Mouse (Mus musculus) mouse embryonic stem cell (cell line): ENCODE data around the gene Rbbp8nl.
"Not testable (repeated sequence)": the region's sequence is repeated elsewhere in the genome, so short reads cannot be mapped to it uniquely, and the experiment has no call there.

Experiments used
- in situ Hi-C, 2 experiments: fragments of 300-500 bp; cut with MboI; formaldehyde crosslinking; loops; 1 replicate in 1 of 2; 3 replicates in 1 of 2; pipeline ENCODE4 v1.14.3; 2019 to 2020; ENCODE audit warnings: low sequenced_read_pairs in 2 of 2, low pct_unique_long_range_greater_than_20kb in 1 of 2, mixed read lengths in 1 of 2; ENCODE audit not compliant: unreplicated experiment in 1 of 2

The Rbbp8nl gene

GRCm38 (mm10) chr2:180260610-180261480 lies 28.8 kb downstream of the Rbbp8nl start:
- in situ Hi-C loops = no loop called here

DNA sequence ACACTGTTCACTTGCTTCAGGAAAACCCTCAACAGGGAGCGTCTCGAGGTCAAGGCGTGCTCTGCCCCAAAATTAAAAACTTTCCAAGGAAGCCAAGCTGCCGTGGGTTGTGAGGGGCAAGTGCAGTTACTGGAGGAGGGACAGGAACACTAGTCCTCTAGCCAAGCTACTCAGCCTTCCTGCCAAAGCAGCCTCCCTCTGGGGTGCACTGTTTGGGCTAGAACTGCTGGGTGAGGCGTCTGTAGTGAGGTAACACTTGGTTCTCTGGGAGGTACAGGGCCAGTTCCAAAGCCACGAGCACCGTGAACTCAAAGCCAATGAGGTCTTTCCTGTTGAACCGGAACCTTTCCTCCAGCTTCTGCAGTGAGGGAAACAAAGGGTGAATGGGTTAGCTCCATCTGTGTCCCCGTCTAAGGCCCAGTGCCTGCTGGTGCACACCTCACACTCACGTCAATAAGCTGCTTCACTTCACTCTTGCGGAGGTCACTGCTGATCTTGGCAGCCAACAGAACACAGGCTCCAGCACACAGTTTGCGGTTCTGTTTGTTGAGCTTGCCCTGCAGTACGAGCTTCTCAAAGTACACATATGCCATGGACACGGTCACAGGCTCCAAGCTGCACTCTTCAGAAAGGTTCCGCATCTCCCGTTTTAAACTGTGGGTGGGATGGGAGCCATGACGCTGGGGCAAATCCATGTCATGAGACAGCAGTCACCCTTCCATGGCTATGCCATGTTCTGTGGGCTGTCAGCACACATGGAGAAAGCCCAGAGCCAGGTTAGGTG lies 29.7 kb downstream of the Rbbp8nl start:
- in situ Hi-C loops = not testable (repeated sequence)

DNA sequence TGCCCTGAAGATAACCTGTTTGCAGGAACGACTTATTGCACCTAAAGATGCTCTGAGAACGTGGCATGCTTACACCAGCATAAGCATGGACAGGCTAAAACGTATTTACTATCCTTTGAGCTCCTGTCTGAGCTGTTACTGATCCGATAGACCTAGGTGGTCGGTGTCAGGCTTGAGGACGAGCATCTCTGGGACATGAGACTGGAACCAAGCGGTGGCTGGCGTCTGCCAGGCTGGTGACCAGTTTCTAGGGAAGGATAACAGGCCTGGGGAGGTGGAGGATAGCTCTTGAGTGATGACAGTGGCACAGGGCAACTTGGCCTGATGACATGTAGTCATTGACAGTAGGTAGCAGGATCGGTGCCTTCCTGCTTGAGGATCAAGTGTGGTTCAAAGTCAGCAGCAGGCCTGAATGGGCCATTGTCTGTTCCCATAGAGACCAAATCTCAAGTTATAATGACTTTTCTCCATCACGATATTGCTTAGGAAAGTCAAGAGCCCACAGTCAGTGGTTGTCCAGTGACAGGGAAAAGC lies 30.7 kb downstream of the Rbbp8nl start:
- in situ Hi-C loops = not testable (repeated sequence)

DNA sequence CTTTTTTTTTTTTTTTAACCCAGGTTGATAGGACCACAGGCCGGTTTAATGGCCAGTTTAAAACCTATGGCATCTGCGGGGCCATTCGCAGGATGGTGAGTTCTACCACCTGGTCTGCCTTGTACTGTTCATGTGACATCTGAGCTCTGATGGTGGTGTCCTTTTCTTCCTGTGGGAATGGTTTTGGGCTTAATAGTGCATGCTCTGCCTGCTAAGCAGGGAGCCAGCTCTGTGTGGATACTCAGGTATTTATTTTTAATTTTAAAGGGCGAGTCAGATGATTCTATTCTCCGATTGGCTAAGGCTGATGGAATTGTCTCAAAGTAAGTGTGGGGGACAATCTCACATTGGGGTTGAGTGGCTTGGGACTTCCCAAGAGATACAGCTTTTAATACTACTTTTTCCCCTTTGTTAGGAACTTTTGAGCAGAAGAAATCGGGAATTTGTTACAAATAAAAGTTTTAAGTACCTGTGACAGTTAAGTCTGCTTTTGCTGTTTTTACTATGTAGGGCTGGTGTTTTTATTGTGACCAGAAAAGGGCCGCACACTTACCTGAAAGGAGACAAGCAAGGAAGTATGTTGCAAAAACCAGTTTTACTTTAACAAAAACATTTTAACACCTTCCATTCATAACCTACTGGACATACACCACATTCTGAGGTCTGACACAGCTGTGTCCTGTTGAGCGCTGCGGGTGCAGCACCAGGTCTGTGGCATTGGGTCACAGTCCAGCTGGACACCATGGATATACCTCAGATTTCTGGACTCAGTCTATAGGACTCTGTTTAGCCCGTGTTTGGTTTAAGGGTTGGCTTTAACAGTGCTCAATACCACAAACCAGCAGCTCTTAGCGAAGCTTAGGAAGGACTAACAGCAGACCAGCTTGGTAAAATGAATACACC lies 31.5 kb downstream of the Rbbp8nl start:
- in situ Hi-C loops = no loop called here

DNA sequence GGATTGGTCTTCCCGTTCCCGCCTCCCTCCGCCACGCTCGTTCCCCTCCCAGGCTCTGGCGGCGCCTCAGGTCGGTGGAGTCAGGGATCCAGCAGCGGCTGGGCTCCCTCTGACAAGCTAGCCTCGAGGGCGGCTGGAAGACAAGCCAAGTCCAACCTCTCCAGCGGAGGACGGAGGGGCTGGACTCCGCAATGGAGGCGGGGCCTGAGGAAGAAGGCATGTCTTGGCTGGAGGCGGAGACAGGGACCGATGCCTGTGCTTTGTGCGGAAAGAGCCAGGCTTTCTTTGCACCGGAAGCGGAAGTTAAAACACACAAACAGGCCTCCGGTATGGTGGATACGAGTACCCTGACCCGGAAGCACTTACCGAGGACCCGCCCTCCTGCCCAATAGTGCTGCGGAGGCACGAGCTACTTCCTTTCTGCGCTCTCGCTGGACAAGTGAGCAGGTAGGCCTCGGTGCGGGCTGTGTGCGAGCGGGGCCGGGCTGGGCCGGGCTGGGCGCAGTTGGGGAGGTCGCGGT lies 32.6 kb downstream of the Rbbp8nl start, which contains the start of gene Rps21:
Rps21 (plus strand) TSS at position 377 of the 521 bp plus-strand sequence.
- in situ Hi-C loops = no loop called here

GRCm38 (mm10) chr2:180256296-180257000 lies 33.2 kb downstream of the Rbbp8nl start:
- in situ Hi-C loops = no loop called here

- in situ Hi-C loops = no loop called here
Observed at GRCm38 (mm10) chr2:180255701-180256100, 34.0 kb downstream of the Rbbp8nl start.

DNA sequence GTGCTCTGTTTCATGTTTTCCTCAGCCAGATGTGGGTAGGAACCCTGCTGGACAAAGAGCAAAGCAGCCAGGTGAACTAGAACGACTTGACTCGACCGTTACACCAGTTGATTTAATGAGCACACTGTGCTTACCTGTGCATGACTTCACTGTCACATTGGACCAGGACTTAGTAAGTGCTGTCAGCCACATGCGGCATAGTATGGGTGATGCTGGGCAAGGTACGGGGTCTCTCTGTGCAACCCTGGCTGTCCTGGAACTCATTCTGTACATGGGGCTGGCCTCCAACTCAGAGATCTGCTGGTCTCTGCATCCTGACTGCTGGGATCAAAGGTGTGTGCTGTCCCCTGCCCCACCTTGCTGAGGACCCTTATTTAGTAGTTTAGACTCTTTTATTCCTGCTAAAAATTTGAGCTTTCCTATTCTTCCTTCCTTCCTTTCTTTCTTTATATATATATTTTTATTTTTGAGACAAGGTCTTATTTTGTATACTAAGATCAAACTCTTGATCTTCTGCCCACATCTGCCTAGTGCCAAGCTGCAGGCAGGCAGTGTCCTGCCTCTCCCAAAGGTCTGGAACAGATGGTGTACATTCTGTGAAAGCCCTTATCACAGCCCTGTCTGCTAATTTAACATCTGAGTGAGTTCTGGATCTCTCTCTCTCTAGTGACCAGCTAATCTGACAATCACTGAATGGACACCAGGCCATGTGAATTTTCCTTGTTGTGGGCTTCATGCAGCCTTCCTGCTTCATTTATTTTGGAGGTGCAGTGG lies 35.1 kb downstream of the Rbbp8nl start:
- in situ Hi-C loops = loop anchor here (5.0 kb wide), 2 partner anchors 42 to 72 kb away; no protein-coding TSS in a partner anchor

DNA sequence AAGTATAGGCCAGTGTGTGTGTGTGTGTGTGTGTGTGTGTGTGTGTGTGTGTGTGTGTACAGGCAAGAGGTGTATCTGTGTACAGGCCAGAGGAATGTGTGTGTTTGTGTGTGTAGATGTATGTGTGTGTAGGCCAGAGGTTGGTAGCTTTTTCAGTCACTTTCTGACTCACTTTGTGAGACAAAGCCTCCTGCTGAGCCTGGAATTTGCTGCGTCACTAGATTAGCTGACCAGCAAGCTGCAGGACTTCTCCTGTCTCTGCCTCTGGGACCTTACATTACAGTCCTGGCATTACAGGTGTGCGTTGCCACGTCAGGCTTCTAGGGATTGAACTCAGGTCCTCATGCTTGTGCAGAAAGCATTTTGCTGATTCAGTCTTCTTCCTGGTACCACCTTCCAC lies 37.8 kb downstream of the Rbbp8nl start:
- in situ Hi-C loops = loop anchor here (5.0 kb wide), 2 partner anchors 40 to 70 kb away; no protein-coding TSS in a partner anchor

DNA sequence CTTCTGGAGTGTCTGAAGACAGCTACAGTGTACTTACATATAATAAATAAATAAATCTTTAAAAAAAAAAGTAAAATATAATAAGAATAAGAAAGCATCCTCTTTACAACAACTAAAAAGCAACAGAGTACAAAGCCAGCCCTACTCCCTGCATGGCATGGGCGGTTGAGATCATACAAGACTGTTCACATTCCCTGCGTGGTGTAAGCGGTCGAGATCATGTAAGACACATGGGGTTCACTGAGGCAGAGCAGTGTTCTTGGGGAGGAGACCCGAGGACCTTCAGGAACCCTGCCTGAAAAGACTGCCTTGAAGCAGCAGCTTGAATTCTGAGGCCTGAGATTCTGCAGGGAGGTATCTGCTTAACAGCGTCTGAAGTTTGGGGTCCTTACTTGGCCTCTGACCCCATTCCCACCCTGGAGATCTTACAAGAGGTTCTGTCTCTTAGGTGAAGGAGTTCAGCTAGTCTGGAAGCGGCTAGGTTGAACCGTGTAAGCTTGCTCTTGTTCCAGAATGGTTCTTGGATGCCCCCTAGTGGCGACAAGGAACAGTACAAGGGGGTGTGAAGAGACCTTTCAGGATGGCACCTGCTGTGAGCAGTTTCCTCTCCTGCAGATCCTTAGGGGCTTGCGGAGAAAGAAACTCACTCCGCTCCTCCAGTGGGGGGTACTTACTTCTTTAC lies 38.6 kb downstream of the Rbbp8nl start:
- in situ Hi-C loops = loop anchor here (5.0 kb wide), 2 partner anchors 39 to 69 kb away; no protein-coding TSS in a partner anchor

DNA sequence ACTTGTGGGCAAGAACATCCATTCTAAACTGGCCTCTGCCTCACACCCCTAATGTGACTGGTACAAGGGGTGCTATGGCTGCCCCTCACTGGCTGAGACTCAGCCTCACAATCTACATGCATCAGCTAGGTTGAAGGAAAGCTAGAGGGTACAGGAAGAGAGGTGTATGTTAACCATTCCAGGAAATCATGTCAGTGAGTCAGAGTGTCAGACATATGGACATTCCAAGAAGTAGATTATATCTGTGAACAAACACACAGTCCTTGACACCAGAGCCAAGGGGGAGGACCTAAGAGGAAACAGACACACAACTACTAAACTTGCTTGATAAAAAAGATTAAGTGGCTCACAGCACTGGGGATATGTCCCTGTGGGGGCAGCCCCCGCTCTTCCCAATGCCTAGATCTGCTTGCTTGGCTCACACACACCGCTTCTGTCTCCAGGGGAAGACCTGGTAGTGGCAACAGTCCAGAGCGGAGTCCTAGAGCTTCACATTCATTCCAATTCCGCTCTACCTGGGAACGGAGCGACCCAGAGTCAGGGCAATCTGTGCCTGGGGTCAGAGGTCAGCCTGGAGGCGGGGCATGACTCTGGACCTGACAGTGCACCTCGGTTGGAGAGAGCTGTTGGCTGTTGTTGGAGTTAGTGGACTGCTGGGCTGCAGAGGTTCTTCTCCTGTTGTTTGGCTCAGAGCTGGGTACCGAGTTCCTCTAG lies 40.6 kb downstream of the Rbbp8nl start:
- in situ Hi-C loops = no loop called here

DNA sequence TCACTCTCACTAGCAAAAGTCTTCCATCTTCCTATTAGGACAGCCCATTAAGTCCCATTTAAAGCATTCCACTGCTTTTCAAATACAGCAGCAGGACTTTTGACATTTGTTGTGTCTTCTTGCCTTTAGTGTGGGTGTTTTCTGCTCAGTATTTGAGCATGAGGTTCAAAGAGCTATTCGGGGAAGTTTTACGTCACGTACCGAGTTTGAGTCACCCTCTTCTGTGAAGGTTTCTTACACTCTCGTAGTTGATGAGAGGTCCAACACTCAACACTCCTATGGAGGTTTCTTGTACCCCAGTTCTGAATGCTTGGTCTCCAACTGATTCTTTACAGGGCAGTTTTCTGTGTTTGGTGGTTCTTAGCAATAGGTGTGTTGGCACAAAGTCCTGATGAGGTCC lies 41.8 kb downstream of the Rbbp8nl start:
- in situ Hi-C loops = no loop called here

- in situ Hi-C loops = no loop called here
Observed at GRCm38 (mm10) chr2:180243108-180243507, 46.6 kb downstream of the Rbbp8nl start.

DNA sequence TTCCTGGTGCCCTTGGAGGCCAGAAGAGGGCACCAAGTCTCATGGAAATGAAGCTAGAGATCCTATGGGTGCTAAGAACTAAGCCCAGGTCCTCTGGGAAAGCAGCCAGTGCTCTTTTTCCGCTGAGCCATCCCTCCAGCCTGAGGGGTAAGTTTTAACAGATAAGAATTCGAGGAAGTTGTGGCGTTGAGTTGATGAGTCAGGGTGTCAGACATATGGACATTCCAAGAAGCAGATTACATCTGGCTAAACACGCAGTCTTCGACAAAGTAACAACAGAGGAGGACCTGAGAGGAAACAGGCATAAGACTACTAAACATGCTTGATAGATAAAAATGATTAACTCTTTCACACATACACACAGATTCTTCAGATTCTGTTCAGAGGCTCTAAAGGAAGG lies 51.1 kb downstream of the Rbbp8nl start:
- in situ Hi-C loops = no loop called here

GRCm38 (mm10) chr2:180237601-180238345 lies 51.9 kb downstream of the Rbbp8nl start:
- in situ Hi-C loops = no loop called here
